Mouse (Mus musculus) small intestine, adult 2 months (tissue): ENCODE data around the gene Rpa2.

ENCODE experiments used
- CTCF ChIP-seq: fragments of 200-500 bp; IDR thresholded peaks from 2 replicates; pipeline ENCODE4 v1.5.1; 2012; ENCODE audit warnings: low read depth, mild to moderate bottlenecking, control low read depth, inconsistent platforms, low read length, moderate library complexity, mixed read lengths; ENCODE audit not compliant: insufficient replicate concordance, insufficient read length; ENCODE audit errors: extremely low read depth
- POLR2A ChIP-seq: fragments of 200-500 bp; IDR thresholded peaks from 2 replicates; pipeline ENCODE4 v1.6.1; 2012; ENCODE audit warnings: low read depth, mild to moderate bottlenecking, control low read depth, inconsistent platforms, low read length, moderate library complexity

- TF ChIP-seq CTCF, result no peak
- TF ChIP-seq POLR2A, result no peak
Observed at GRCm38 (mm10) chr4:132746911-132747517, 21.1 kb upstream of the Rpa2 start.
